Mouse (Mus musculus): ENCODE measurements around the gene Olfr1276. TPM values are rescaled to one million over a fixed set of nuclear protein-coding genes. Genes with fewer than 3 reads are reported as not detected.

Gene Olfr1276
- total RNA-seq (2021): not detected

- intact Hi-C loops (cut with DNase I): no loop called here
Observed at GRCm38 (mm10) chr2:111254216-111254615, at the start of gene Olfr1276. Gene Olfr1276 (plus strand): TSS chr2:111254516.

GRCm38 (mm10) chr2:111229502-111229901 is 24.8 kb upstream of the Olfr1276 start, which contains the start of gene 4930430A15Rik:
Gene 4930430A15Rik (minus strand): TSS chr2:111229602.
- intact Hi-C loops (cut with DNase I): no loop called here
- DNase-seq (ENCODE audit: extremely low spot score in 1 of 2, low spot score in 2 of 2): no peak

More at GRCm38 (mm10) chr2:111254216-111254615, at the start of gene Olfr1276:
- DNase-seq (ENCODE audit: extremely low spot score in 1 of 2, low spot score in 2 of 2): no peak

- intact Hi-C loops (cut with DNase I): no loop called here
- DNase-seq (ENCODE audit: extremely low spot score in 1 of 2, low spot score in 2 of 2): no peak
Observed at GRCm38 (mm10) chr2:111235186-111235585, 19.1 kb upstream of the Olfr1276 start, which contains the start of gene Olfr1275. Gene Olfr1275 (minus strand): TSS chr2:111235286.

DNA sequence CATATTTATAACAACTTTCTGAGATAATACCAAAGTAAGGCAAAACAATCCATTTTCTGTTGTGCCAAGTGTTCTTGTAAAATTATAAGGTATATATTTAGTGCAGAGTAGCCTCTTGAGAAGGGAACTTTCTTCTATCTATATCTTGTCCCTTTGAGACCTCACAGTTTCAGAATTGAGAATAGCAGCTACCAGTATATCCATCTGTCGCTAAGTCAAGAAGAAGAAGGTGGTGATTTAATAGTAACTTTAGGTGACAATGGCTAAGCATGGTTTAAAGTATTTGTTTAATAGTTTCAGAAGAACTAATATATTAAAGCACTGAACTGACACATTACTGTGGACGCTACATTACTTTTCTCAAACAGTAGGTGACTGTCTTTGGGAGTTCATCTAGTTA is 19.7 kb downstream of the Olfr1276 start, which contains the start of gene Olfr1277:
TSS of gene Olfr1277 (minus strand) at position 101 of the 400 bp plus-strand sequence.
- intact Hi-C loops (cut with DNase I): no loop called here

GRCm38 (mm10) chr2:111289836-111290235 is 35.5 kb downstream of the Olfr1276 start, which contains the start of gene Olfr1278:
Gene Olfr1278 (plus strand): TSS chr2:111290136.
- intact Hi-C loops (cut with DNase I): no loop called here
- no peak for DNase-seq (ENCODE audit: extremely low spot score in 1 of 2, low spot score in 2 of 2)

More for the DNA sequence above, 19.7 kb downstream of the Olfr1276 start, which contains the start of gene Olfr1277:
- DNase-seq (ENCODE audit: extremely low spot score in 1 of 2, low spot score in 2 of 2): no peak

DNA sequence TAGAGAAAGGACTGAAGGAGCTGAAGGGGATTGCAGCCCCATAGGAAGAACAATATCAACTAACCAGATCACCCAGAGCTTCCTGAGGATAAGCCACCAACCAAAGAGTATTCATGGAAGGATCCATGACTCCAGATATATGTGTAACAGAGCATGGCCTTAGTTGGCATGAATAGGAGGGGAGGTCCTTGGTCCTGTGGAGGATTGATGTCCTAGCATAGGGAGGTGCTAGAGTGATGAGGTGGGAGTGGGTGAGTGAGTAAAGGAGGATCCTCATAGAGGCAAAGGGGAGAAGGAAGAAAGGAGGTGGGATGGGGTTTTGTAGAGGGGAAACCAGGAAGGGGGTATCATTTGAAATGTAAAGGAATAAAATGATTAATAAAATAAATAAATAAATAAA is 44.2 kb downstream of the Olfr1276 start:
- intact Hi-C loops (cut with DNase I): no loop called here
- no peak for DNase-seq (ENCODE audit: extremely low spot score in 1 of 2, low spot score in 2 of 2)

DNA sequence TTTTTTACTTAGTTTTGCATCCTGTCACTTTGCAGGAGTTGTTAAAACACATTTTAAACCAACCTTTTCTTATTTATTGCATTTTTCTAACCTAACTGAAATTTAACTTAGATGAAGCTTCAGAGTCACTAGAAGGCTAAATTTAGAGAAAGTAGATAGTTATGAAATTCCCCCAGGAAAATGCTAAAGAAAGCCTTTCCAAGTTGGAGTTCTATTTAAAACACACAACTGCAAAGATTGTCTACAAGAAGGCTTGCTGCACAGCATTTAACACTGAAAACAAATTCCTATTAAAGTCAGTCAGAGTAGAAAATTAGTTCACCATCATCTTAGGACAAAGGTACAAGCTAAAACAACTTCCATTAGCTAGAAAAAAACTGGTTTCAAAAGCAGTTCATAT is 46.1 kb downstream of the Olfr1276 start, which contains the start of gene Olfr1279:
TSS of gene Olfr1279 (plus strand) at position 262 of the 400 bp plus-strand sequence.
- intact Hi-C loops (cut with DNase I): no loop called here
- no peak for DNase-seq (ENCODE audit: extremely low spot score in 1 of 2, low spot score in 2 of 2)

Other genes with a start within 250 kb of the Olfr1276 start
- not detected for gene Gm13941, start 148.5 kb upstream of the Olfr1276 start, total RNA-seq (2021)
- not detected for gene Gm15130, start 101.6 kb upstream of the Olfr1276 start, total RNA-seq (2021)
- gene 4930430A15Rik, start 24.9 kb upstream of the Olfr1276 start, total RNA-seq (2021): not detected
- gene Olfr1275, start 19.2 kb upstream of the Olfr1276 start, total RNA-seq (2021): not detected
- gene Olfr1277, start 19.6 kb downstream of the Olfr1276 start, total RNA-seq (2021): not detected
- gene Olfr1278, start 35.6 kb downstream of the Olfr1276 start, total RNA-seq (2021): not detected
- not detected for gene Olfr1279, start 46.1 kb downstream of the Olfr1276 start, total RNA-seq (2021)
- gene Olfr1280, start 59.5 kb downstream of the Olfr1276 start, total RNA-seq (2021): not detected
- gene Olfr1281, start 72.0 kb downstream of the Olfr1276 start, total RNA-seq (2021): not detected
- not detected for gene Olfr1282, start 81.6 kb downstream of the Olfr1276 start, total RNA-seq (2021)
- gene Olfr1283, start 112.3 kb downstream of the Olfr1276 start, total RNA-seq (2021): not detected
- not detected for gene Olfr1284, start 121.0 kb downstream of the Olfr1276 start, total RNA-seq (2021)
- gene Olfr1286, start 168.6 kb downstream of the Olfr1276 start, total RNA-seq (2021): not detected
- not detected for gene Olfr1287, start 194.6 kb downstream of the Olfr1276 start, total RNA-seq (2021)
- not detected for gene Olfr1288, start 219.6 kb downstream of the Olfr1276 start, total RNA-seq (2021)
- not detected for gene Olfr1289, start 226.3 kb downstream of the Olfr1276 start, total RNA-seq (2021)
- gene Olfr1290, start 239.3 kb downstream of the Olfr1276 start, total RNA-seq (2021): not detected
- gene Olfr1291-ps1, start 242.7 kb downstream of the Olfr1276 start, total RNA-seq (2021): not detected

Measured in left cerebral cortex, postnatal 10 days (tissue).